Mouse (Mus musculus): ENCODE measurements around the gene Clec16a. TPM values are rescaled to one million over a fixed set of nuclear protein-coding genes. Genes with fewer than 3 reads are reported as not detected.
A peak's percentile ranks its signal among the peaks of the same experiment; 100 is the strongest.

Gene Clec16a
- total and polyA plus RNA-seq, 3 experiments: 20.0 to 24.2 (median 20.5) TPM

GRCm38 (mm10) chr16:10691705-10692104 is 146.6 kb downstream of the Clec16a start:
- in situ Hi-C loops (cut with MboI; ENCODE audit: low pct_ligation_motif_present, low pct_unique_long_range_greater_than_20kb, low sequenced_read_pairs) (no loop called here), dilution Hi-C loops (cut with MboI; ENCODE audit: extremely low pct_ligation_motif_present, extremely low pct_unique_long_range_greater_than_20kb, low sequenced_read_pairs) (no loop called here)
- H3K9me3 ChIP-seq (replicated peaks; ENCODE audit: low read length): no peaks in the 10 kb centered on the region
- TF ChIP-seq CTCF (conservative IDR thresholded peaks at IDR 0.05 in 1 of 2, IDR thresholded peaks at IDR 0.05 in 1 of 2; ENCODE audit: low read depth in 2 of 2, low read length in 2 of 2) (0 out of 4 replicates have a peak, but pooled peaks of 1 of the 2 experiments have one; percentile 2), PAX5 (IDR thresholded peaks at IDR 0.05; ENCODE audit: low read length) (no peak), EP300 (IDR thresholded peaks at IDR 0.05; ENCODE audit: low read length) (peak; percentile 53; the same call in 1 of the 2 replicates), MAFK (IDR thresholded peaks at IDR 0.05; ENCODE audit: insufficient replicate concordance, low read length) (no peak), IRF4 (IDR thresholded peaks at IDR 0.05; ENCODE audit: low read depth, low read length) (no peak), ELF1 (IDR thresholded peaks at IDR 0.05; ENCODE audit: low read depth, low read length) (no peak), MEF2A (IDR thresholded peaks at IDR 0.05; ENCODE audit: borderline replicate concordance, low read depth, low read length) (peak; percentile 39; the same call in 1 of the 2 replicates), ETS1 (conservative IDR thresholded peaks at IDR 0.05; ENCODE audit: low read depth, low read length) (peak; percentile 50), JUN (IDR thresholded peaks at IDR 0.05; ENCODE audit: insufficient read depth, low read depth, low read length) (peak; percentile 50; the same call in 1 of the 2 replicates), JUND (conservative IDR thresholded peaks at IDR 0.05; ENCODE audit: low read depth, low read length) (peak; percentile 71)
- no peak overlapping the region for H3K4me2 ChIP-seq (ENCODE audit: insufficient read depth, low read depth, poor library complexity, severe bottlenecking)
- peaks cover 13 to 31% of the 10 kb centered on the region in 2 experiments for H3K4me1 ChIP-seq (ENCODE audit: control insufficient read depth in 1 of 2, insufficient read depth in 2 of 2)
- H3K27ac ChIP-seq (ENCODE audit: insufficient read depth, low read depth): no peak overlapping the region
- DNase-seq (ENCODE audit: extremely low read depth): peak; percentile 29
- no peaks in the 10 kb centered on the region for H3K79me2 ChIP-seq (replicated peaks; ENCODE audit: control insufficient read depth, extremely low read depth, insufficient read depth, poor library complexity, severe bottlenecking)
- H3K36me3 ChIP-seq (replicated peaks in 1 of 2; ENCODE audit: control insufficient read depth in 1 of 2, insufficient read depth in 1 of 2, low read length in 1 of 2): no peaks in the 10 kb centered on the region
- H3K4me3 ChIP-seq (replicated peaks in 1 of 3; ENCODE audit: low read depth in 2 of 3, low read length in 2 of 3, poor library complexity in 1 of 3): no peak overlapping the region
- no peak overlapping the region for H3K9ac ChIP-seq (ENCODE audit: insufficient read depth, low read depth)
- no peaks in the 10 kb centered on the region for H3K27me3 ChIP-seq (replicated peaks)

GRCm38 (mm10) chr16:10692848-10693247 is 147.7 kb downstream of the Clec16a start:
- Histone ChIP-seq H3K79me2 (replicated peaks; ENCODE audit: control insufficient read depth, extremely low read depth, insufficient read depth, poor library complexity, severe bottlenecking) (no peaks in the 10 kb centered on the region), H3K27me3 (replicated peaks) (no peaks in the 10 kb centered on the region), H3K4me3 (replicated peaks in 1 of 3; ENCODE audit: low read depth in 2 of 3, low read length in 2 of 3, poor library complexity in 1 of 3) (no peak overlapping the region), H3K36me3 (replicated peaks in 1 of 2; ENCODE audit: control insufficient read depth in 1 of 2, insufficient read depth in 1 of 2, low read length in 1 of 2) (no peaks in the 10 kb centered on the region), H3K9ac (ENCODE audit: insufficient read depth, low read depth) (no peak overlapping the region), H3K27ac (ENCODE audit: insufficient read depth, low read depth) (no peak overlapping the region), H3K4me1 (ENCODE audit: control insufficient read depth in 1 of 2, insufficient read depth in 2 of 2) (peaks cover 13 to 31% of the 10 kb centered on the region in 2 experiments), H3K9me3 (replicated peaks; ENCODE audit: low read length) (no peaks in the 10 kb centered on the region), H3K4me2 (ENCODE audit: insufficient read depth, low read depth, poor library complexity, severe bottlenecking) (no peak overlapping the region)
- DNase-seq (ENCODE audit: extremely low read depth): no peak
- in situ Hi-C loops (cut with MboI; ENCODE audit: low pct_ligation_motif_present, low pct_unique_long_range_greater_than_20kb, low sequenced_read_pairs): no loop called here
- TF ChIP-seq ZC3H11A (IDR thresholded peaks at IDR 0.05; ENCODE audit: low read depth, low read length) (no peak), TBP (conservative IDR thresholded peaks at IDR 0.05; ENCODE audit: low read depth, low read length) (no peak), USF2 (conservative IDR thresholded peaks at IDR 0.05; ENCODE audit: low read depth, low read length) (no peak), TCF12 (IDR thresholded peaks at IDR 0.05; ENCODE audit: low read depth, low read length) (no peak), SIN3A (IDR thresholded peaks at IDR 0.05; ENCODE audit: low read length) (no peak), SMC3 (IDR thresholded peaks at IDR 0.05; ENCODE audit: low read depth, low read length) (no peak), CHD1 (IDR thresholded peaks at IDR 0.05; ENCODE audit: low read depth, low read length) (no peak), POLR2A (IDR thresholded peaks at IDR 0.05; ENCODE audit: low read depth, low read length) (no peak), CTCF (conservative IDR thresholded peaks at IDR 0.05 in 1 of 2, IDR thresholded peaks at IDR 0.05 in 1 of 2; ENCODE audit: low read depth in 2 of 2, low read length in 2 of 2) (no peak), BHLHE40 (IDR thresholded peaks at IDR 0.05; ENCODE audit: low read depth, low read length) (no peak), RAD21 (IDR thresholded peaks at IDR 0.05; ENCODE audit: low read depth, low read length) (no peak), PAX5 (IDR thresholded peaks at IDR 0.05; ENCODE audit: low read length) (no peak), MXI1 (IDR thresholded peaks at IDR 0.05; ENCODE audit: low read depth, low read length) (no peak), MAX (IDR thresholded peaks at IDR 0.05; ENCODE audit: low read length) (no peak), RCOR1 (conservative IDR thresholded peaks at IDR 0.05; ENCODE audit: low read depth, low read length) (no peak), GABPA (IDR thresholded peaks at IDR 0.05; ENCODE audit: insufficient replicate concordance, low read depth, low read length) (no peak), USF1 (IDR thresholded peaks at IDR 0.05; ENCODE audit: low read depth, low read length) (no peak)
- dilution Hi-C loops (cut with MboI; ENCODE audit: extremely low pct_ligation_motif_present, extremely low pct_unique_long_range_greater_than_20kb, low sequenced_read_pairs): no loop called here
